Mouse (Mus musculus): ENCODE measurements around the gene Jam3. TPM values are rescaled to one million over a fixed set of nuclear protein-coding genes. Genes with fewer than 3 reads are reported as not detected.

Jam3 gene
- polyA plus RNA-seq, 1 experiment: 10.7 TPM

GRCm38 (mm10) chr9:27108451-27108850 lies 46.8 kb downstream of the Jam3 start:
- H3K4me1 ChIP-seq (ENCODE audit: control insufficient read depth, insufficient read depth, low read length): peaks cover 2% of the 10 kb centered on the region
- no peak overlapping the region for H3K4me3 ChIP-seq (replicated peaks; ENCODE audit: extremely low read depth, low read depth, low read length)
- DNase-seq: no peak
- 66% methylated on average over 4 of the region's 4 CpGs for WGBS
- TF ChIP-seq CTCF (IDR thresholded peaks at IDR 0.05; ENCODE audit: insufficient read depth, low read length) (no peak), POLR2A (IDR thresholded peaks at IDR 0.05; ENCODE audit: borderline replicate concordance, extremely low read depth, low read depth, low read length) (no peak)

DNA sequence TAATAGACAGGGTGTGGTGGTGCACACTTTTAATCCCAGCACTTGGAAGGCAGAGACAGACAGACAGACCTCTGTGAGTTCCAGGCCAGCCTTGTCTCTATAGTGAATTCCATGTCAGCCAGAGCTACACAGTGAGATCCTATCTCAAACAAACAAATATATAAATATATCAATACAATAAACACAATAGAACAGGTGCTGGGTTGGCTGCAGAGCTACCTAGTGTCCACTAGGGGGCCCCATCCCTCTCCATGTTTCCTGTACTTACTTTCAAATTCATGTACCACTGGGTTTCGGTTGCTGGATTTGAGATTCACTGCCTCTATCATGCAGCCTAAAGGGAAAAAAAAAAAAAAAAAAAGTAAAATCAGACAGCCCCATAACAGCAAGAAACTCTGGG lies 49.1 kb downstream of the Jam3 start:
- Histone ChIP-seq H3K4me3 (replicated peaks; ENCODE audit: extremely low read depth, low read depth, low read length) (no peak overlapping the region), H3K4me1 (ENCODE audit: control insufficient read depth, insufficient read depth, low read length) (peaks cover 2% of the 10 kb centered on the region)
- DNase-seq: peak; percentile 17
- TF ChIP-seq CTCF (IDR thresholded peaks at IDR 0.05; ENCODE audit: insufficient read depth, low read length): peak; percentile 68
- no peak for TF ChIP-seq POLR2A (IDR thresholded peaks at IDR 0.05; ENCODE audit: borderline replicate concordance, extremely low read depth, low read depth, low read length)
- 16% methylated on average over 1 of the region's 1 CpGs for WGBS

- 88% methylated on average over 6 of the region's 6 CpGs for WGBS
These were observed 53.8 kb downstream of the Jam3 start for GRCm38 (mm10) chr9:27101466-27101865.

GRCm38 (mm10) chr9:27099474-27099873 lies 55.7 kb downstream of the Jam3 start:
- H3K4me1 ChIP-seq (ENCODE audit: control insufficient read depth, insufficient read depth, low read length): peaks cover 5% of the 10 kb centered on the region
- TF ChIP-seq POLR2A (IDR thresholded peaks at IDR 0.05; ENCODE audit: borderline replicate concordance, extremely low read depth, low read depth, low read length): no peak
- no peak for TF ChIP-seq CTCF (IDR thresholded peaks at IDR 0.05; ENCODE audit: insufficient read depth, low read length)
- WGBS: 75% methylated on average over 4 of the region's 4 CpGs
- H3K4me3 ChIP-seq (replicated peaks; ENCODE audit: extremely low read depth, low read depth, low read length): no peak overlapping the region
- DNase-seq: no peak

More at GRCm38 (mm10) chr9:27101466-27101865, 53.8 kb downstream of the Jam3 start:
- Histone ChIP-seq H3K4me1 (ENCODE audit: control insufficient read depth, insufficient read depth, low read length) (peaks cover 5% of the 10 kb centered on the region), H3K4me3 (replicated peaks; ENCODE audit: extremely low read depth, low read depth, low read length) (no peak overlapping the region)
- TF ChIP-seq POLR2A (IDR thresholded peaks at IDR 0.05; ENCODE audit: borderline replicate concordance, extremely low read depth, low read depth, low read length) (no peak), CTCF (IDR thresholded peaks at IDR 0.05; ENCODE audit: insufficient read depth, low read length) (no peak)
- no peak for DNase-seq

GRCm38 (mm10) chr9:27098557-27098956 lies 56.7 kb downstream of the Jam3 start:
- DNase-seq: no peak
- 85% methylated on average over 8 of the region's 8 CpGs for WGBS
- Histone ChIP-seq H3K4me3 (replicated peaks; ENCODE audit: extremely low read depth, low read depth, low read length) (no peak overlapping the region), H3K4me1 (ENCODE audit: control insufficient read depth, insufficient read depth, low read length) (peaks cover 5% of the 10 kb centered on the region)
- TF ChIP-seq POLR2A (IDR thresholded peaks at IDR 0.05; ENCODE audit: borderline replicate concordance, extremely low read depth, low read depth, low read length) (no peak), CTCF (IDR thresholded peaks at IDR 0.05; ENCODE audit: insufficient read depth, low read length) (no peak)

DNA sequence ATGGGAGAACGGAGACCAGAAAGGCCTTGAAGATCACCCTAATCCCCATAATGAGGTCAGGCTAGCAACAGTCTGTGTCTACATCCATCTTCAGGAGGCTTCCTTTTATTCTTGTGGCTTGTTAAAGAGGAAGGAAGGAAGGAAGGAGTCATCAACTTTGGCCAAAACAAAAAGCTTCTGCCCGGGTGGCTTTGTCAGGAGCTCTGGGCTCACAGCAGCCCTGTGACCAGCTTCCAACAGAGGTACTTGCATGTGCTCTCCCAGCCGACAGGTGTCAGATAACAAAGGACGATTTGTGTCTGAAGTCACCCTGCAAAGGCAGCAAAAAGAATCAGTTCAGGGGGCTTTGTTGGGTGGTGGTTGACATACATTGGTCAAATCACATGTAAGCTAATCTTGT lies 57.1 kb downstream of the Jam3 start:
- H3K4me3 ChIP-seq (replicated peaks; ENCODE audit: extremely low read depth, low read depth, low read length): no peak overlapping the region
- no peak for DNase-seq
- WGBS: 30% methylated on average over 4 of the region's 4 CpGs
- peaks cover 5% of the 10 kb centered on the region for H3K4me1 ChIP-seq (ENCODE audit: control insufficient read depth, insufficient read depth, low read length)
- TF ChIP-seq POLR2A (IDR thresholded peaks at IDR 0.05; ENCODE audit: borderline replicate concordance, extremely low read depth, low read depth, low read length) (no peak), CTCF (IDR thresholded peaks at IDR 0.05; ENCODE audit: insufficient read depth, low read length) (no peak)

- 92% methylated on average over 6 of the region's 6 CpGs for WGBS
- TF ChIP-seq CTCF (IDR thresholded peaks at IDR 0.05; ENCODE audit: insufficient read depth, low read length) (no peak), POLR2A (IDR thresholded peaks at IDR 0.05; ENCODE audit: borderline replicate concordance, extremely low read depth, low read depth, low read length) (no peak)
- H3K4me3 ChIP-seq (replicated peaks; ENCODE audit: extremely low read depth, low read depth, low read length): no peak overlapping the region
- DNase-seq: no peak
- peaks cover 3% of the 10 kb centered on the region for H3K4me1 ChIP-seq (ENCODE audit: control insufficient read depth, insufficient read depth, low read length)
These were observed 62.3 kb downstream of the Jam3 start for GRCm38 (mm10) chr9:27092916-27093315.

DNA sequence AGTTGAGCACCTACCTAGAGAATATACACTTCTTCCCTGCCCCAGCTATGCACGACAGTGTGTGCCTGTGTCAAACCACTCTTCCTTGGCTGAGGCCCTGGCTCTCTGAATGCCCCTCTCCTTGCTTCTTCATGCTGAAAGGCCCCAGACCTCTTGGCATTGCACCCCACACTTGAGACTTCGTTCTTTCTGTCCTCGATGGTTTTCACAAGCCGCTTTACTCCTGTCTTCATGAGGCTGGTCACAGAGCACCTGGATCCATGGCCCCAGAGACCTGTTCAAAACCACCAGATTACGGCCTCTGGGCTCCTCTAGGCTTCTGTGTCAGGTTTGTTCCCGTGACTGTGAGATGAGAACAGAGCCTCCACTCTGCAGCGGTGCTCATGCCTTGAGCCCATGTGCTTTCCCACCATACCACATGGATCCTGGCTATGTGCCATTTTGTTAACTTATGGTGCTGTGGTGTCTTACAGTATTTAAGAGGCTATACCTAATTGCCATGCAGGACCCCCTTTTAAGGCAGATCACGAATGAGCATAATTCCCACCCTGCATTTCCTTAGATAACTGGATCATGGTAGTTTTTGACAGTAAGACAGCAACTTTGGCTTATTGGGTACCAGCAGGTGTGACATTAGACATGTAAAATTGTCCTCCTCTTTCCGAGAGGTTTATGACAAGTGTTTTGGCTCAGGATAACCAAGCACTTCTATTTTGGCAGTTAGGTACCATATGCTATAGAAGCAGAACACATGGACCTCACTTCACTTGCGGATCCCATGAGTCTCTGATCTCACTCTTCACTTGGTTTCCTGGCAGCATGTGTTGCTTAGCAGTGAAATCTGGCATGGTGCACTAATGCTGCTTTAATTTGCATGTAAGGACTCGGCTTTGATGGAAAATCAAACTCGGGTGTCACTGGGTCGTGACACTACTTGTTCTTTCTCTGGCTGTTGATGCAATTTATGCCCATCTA lies 64.1 kb downstream of the Jam3 start:
- 92% methylated on average over 13 of the region's 13 CpGs for WGBS

DNA sequence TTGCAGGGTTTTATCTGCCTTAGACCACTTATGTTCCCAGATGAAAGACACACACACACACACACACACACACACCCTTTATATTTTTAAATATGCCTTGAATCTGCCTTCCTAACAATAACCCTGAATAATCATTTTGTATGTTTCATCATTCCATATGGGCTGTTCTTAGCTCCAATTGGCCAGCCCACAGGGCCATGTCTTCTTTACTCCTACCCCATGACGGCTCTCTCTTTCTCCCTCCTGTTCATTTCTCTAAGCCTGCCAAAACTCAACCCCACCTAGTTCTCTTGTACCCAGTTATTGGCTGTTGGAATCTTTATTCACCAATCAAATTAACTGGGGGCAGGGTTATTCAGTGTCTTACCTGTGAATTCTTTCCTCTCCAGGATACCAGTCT lies 65.1 kb downstream of the Jam3 start:
- TF ChIP-seq CTCF (IDR thresholded peaks at IDR 0.05; ENCODE audit: insufficient read depth, low read length): no peak
- TF ChIP-seq POLR2A (IDR thresholded peaks at IDR 0.05; ENCODE audit: borderline replicate concordance, extremely low read depth, low read depth, low read length): no peak
- DNase-seq: no peak
- Histone ChIP-seq H3K4me1 (ENCODE audit: control insufficient read depth, insufficient read depth, low read length) (no peaks in the 10 kb centered on the region), H3K4me3 (replicated peaks; ENCODE audit: extremely low read depth, low read depth, low read length) (no peak overlapping the region)
- WGBS: 93% methylated on average over 1 of the region's 1 CpGs

More for the DNA sequence above, 64.1 kb downstream of the Jam3 start:
- Histone ChIP-seq H3K4me3 (replicated peaks; ENCODE audit: extremely low read depth, low read depth, low read length) (no peak overlapping the region), H3K4me1 (ENCODE audit: control insufficient read depth, insufficient read depth, low read length) (no peaks in the 10 kb centered on the region)
- TF ChIP-seq POLR2A (IDR thresholded peaks at IDR 0.05; ENCODE audit: borderline replicate concordance, extremely low read depth, low read depth, low read length) (no peak), CTCF (IDR thresholded peaks at IDR 0.05; ENCODE audit: insufficient read depth, low read length) (no peak)
- no peak for DNase-seq

GRCm38 (mm10) chr9:27087402-27087801 lies 67.8 kb downstream of the Jam3 start:
- H3K4me1 ChIP-seq (ENCODE audit: control insufficient read depth, insufficient read depth, low read length): no peaks in the 10 kb centered on the region
- TF ChIP-seq POLR2A (IDR thresholded peaks at IDR 0.05; ENCODE audit: borderline replicate concordance, extremely low read depth, low read depth, low read length) (no peak), CTCF (IDR thresholded peaks at IDR 0.05; ENCODE audit: insufficient read depth, low read length) (no peak)
- WGBS: 74% methylated on average over 3 of the region's 3 CpGs
- no peak overlapping the region for H3K4me3 ChIP-seq (replicated peaks; ENCODE audit: extremely low read depth, low read depth, low read length)
- no peak for DNase-seq

Measured in lung, adult 2 months (tissue).